Mouse (Mus musculus): ENCODE measurements around the gene Basp1. TPM values are rescaled to one million over a fixed set of nuclear protein-coding genes. Genes with fewer than 3 reads are reported as not detected.
A peak's percentile ranks its signal among the peaks of the same experiment; 100 is the strongest.

Gene Basp1
- polyA plus RNA-seq, 1 experiment from 2014 or later = 141 TPM

DNA sequence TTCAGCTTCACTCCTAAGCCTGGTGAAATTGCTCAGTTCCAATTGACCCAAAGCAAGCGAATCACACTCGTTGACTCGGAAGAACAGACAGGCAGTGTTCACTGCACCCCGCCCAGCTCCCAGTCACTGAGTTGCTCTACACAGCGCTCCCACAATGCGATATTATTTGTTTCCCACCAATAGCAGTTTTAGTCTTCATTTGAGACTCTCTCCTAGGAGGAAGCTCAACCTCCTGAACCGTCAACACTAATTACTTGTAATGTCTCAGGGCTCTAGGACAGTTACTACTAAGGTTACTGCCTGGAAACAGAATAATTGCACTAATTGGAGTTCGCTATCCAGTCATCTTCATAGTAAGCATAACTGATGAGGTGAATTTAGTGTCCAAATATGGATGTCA lies 13.3 kb downstream of the Basp1 start:
- H3K4me1 ChIP-seq (ENCODE audit: control insufficient read depth, insufficient read depth, low read length) = no peaks in the 10 kb centered on the region
- H3K36me3 ChIP-seq (replicated peaks; ENCODE audit: control insufficient read depth, insufficient read depth, low read depth, low read length) = no peaks in the 10 kb centered on the region
- DNase-seq (ENCODE audit: low spot score) (no peak), ATAC-seq (replicated peaks; ENCODE audit: insufficient number of reproducible peaks, low FRiP score, low TSS enrichment, low read depth) (no peak; the same call in 1 of the 2 replicates)
- H3K9ac ChIP-seq (replicated peaks; ENCODE audit: low read length) = no peak overlapping the region
- H3K27me3 ChIP-seq (ENCODE audit: control insufficient read depth, insufficient read depth, low read length) = no peaks in the 10 kb centered on the region
- H3K27ac ChIP-seq (replicated peaks; ENCODE audit: low read depth, low read length) = no peak overlapping the region
- 70% methylated on average over 8 of the region's 8 CpGs for WGBS
- no peak overlapping the region for H3K4me2 ChIP-seq (ENCODE audit: low read depth, low read length)
- no peak overlapping the region for H3K4me3 ChIP-seq (ENCODE audit: low read depth, low read length)
- no peaks in the 10 kb centered on the region for H3K9me3 ChIP-seq (replicated peaks; ENCODE audit: control insufficient read depth, low read length)

- ATAC-seq (replicated peaks; ENCODE audit: insufficient number of reproducible peaks, low FRiP score, low TSS enrichment, low read depth) (no peak), DNase-seq (ENCODE audit: low spot score) (no peak)
- WGBS = 79% methylated on average over 7 of the region's 9 CpGs
- Histone ChIP-seq H3K27me3 (ENCODE audit: control insufficient read depth, insufficient read depth, low read length) (no peaks in the 10 kb centered on the region), H3K9ac (replicated peaks; ENCODE audit: low read length) (no peak overlapping the region), H3K36me3 (replicated peaks; ENCODE audit: control insufficient read depth, insufficient read depth, low read depth, low read length) (no peaks in the 10 kb centered on the region), H3K4me2 (ENCODE audit: low read depth, low read length) (no peak overlapping the region), H3K27ac (replicated peaks; ENCODE audit: low read depth, low read length) (no peak overlapping the region), H3K4me3 (ENCODE audit: low read depth, low read length) (no peak overlapping the region), H3K9me3 (replicated peaks; ENCODE audit: control insufficient read depth, low read length) (no peaks in the 10 kb centered on the region), H3K4me1 (ENCODE audit: control insufficient read depth, insufficient read depth, low read length) (no peaks in the 10 kb centered on the region)
Measured at GRCm38 (mm10) chr15:25395912-25396590, 17.5 kb downstream of the Basp1 start.

GRCm38 (mm10) chr15:25392525-25393099 lies 21.0 kb downstream of the Basp1 start:
- no peak overlapping the region for H3K27ac ChIP-seq (replicated peaks; ENCODE audit: low read depth, low read length)
- H3K4me1 ChIP-seq (ENCODE audit: control insufficient read depth, insufficient read depth, low read length) = no peaks in the 10 kb centered on the region
- H3K9me3 ChIP-seq (replicated peaks; ENCODE audit: control insufficient read depth, low read length) = no peaks in the 10 kb centered on the region
- WGBS = 85% methylated on average over 4 of the region's 4 CpGs
- H3K36me3 ChIP-seq (replicated peaks; ENCODE audit: control insufficient read depth, insufficient read depth, low read depth, low read length) = no peaks in the 10 kb centered on the region
- H3K9ac ChIP-seq (replicated peaks; ENCODE audit: low read length) = no peak overlapping the region
- H3K4me2 ChIP-seq (ENCODE audit: low read depth, low read length) = no peak overlapping the region
- no peak for ATAC-seq (replicated peaks; ENCODE audit: insufficient number of reproducible peaks, low FRiP score, low TSS enrichment, low read depth)
- DNase-seq (ENCODE audit: low spot score) = no peak
- H3K27me3 ChIP-seq (ENCODE audit: control insufficient read depth, insufficient read depth, low read length) = no peaks in the 10 kb centered on the region
- H3K4me3 ChIP-seq (ENCODE audit: low read depth, low read length) = no peak overlapping the region

- Histone ChIP-seq H3K4me3 (ENCODE audit: low read depth, low read length) (no peak overlapping the region), H3K27me3 (ENCODE audit: control insufficient read depth, insufficient read depth, low read length) (no peaks in the 10 kb centered on the region), H3K4me2 (ENCODE audit: low read depth, low read length) (no peak overlapping the region), H3K27ac (replicated peaks; ENCODE audit: low read depth, low read length) (no peak overlapping the region), H3K9ac (replicated peaks; ENCODE audit: low read length) (no peak overlapping the region), H3K9me3 (replicated peaks; ENCODE audit: control insufficient read depth, low read length) (no peaks in the 10 kb centered on the region), H3K4me1 (ENCODE audit: control insufficient read depth, insufficient read depth, low read length) (no peaks in the 10 kb centered on the region), H3K36me3 (replicated peaks; ENCODE audit: control insufficient read depth, insufficient read depth, low read depth, low read length) (no peaks in the 10 kb centered on the region)
- WGBS = 88% methylated on average over 5 of the region's 5 CpGs
- ATAC-seq (replicated peaks; ENCODE audit: insufficient number of reproducible peaks, low FRiP score, low TSS enrichment, low read depth) (no peak), DNase-seq (ENCODE audit: low spot score) (no peak)
Measured at GRCm38 (mm10) chr15:25391210-25391609, 22.4 kb downstream of the Basp1 start.

DNA sequence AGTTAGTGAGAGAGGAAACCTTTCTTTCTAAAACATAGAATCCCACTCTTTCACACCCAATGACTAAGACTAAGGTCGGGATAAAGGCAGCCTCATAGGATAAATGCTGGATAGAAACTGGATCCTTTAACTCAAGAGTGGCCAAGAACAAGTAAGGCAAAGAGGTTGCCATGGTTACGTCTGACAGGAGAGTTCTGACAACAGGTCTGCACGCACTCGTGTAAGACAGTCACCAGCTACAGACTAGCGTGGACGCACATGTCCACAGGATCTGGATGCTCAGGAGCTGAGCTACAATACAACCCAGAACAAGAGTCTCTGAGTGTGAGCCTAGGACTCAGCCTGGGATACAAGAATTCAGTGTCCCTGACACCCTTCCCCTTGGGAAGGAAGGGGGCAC lies 26.0 kb downstream of the Basp1 start:
- no peaks in the 10 kb centered on the region for H3K36me3 ChIP-seq (replicated peaks; ENCODE audit: control insufficient read depth, insufficient read depth, low read depth, low read length)

DNA sequence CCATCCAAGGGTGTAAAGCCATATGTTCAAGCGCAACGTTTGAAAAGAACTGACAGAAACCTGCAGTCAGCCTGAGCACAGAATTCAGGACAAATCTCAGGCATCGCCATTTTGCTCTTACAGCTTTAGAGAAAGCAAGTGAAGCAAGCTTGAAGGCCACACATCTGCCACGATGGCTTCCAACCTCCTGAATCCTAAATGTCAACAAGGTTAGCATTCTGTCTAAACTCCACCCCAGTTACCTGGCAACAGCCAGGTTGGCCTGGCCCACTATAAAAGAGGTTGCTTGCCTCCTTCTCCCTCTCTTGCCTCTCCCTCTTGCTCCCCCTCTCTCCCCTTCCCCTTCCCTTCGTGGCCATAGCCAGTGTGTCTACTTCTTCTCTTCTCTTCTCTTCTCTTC lies 33.5 kb downstream of the Basp1 start:
- DNase-seq (ENCODE audit: low spot score) = no peak
- H3K4me1 ChIP-seq (ENCODE audit: control insufficient read depth, insufficient read depth, low read length) = no peaks in the 10 kb centered on the region
- H3K27ac ChIP-seq (replicated peaks; ENCODE audit: low read depth, low read length) = no peak overlapping the region
- H3K27me3 ChIP-seq (ENCODE audit: control insufficient read depth, insufficient read depth, low read length) = no peaks in the 10 kb centered on the region
- no peaks in the 10 kb centered on the region for H3K36me3 ChIP-seq (replicated peaks; ENCODE audit: control insufficient read depth, insufficient read depth, low read depth, low read length)
- H3K9me3 ChIP-seq (replicated peaks; ENCODE audit: control insufficient read depth, low read length) = no peaks in the 10 kb centered on the region
- no peak overlapping the region for H3K9ac ChIP-seq (replicated peaks; ENCODE audit: low read length)
- ATAC-seq (replicated peaks; ENCODE audit: insufficient number of reproducible peaks, low FRiP score, low TSS enrichment, low read depth) = no peak
- 91% methylated on average over 5 of the region's 5 CpGs for WGBS
- no peak overlapping the region for H3K4me3 ChIP-seq (ENCODE audit: low read depth, low read length)
- H3K4me2 ChIP-seq (ENCODE audit: low read depth, low read length) = no peak overlapping the region

More for the DNA sequence above, 26.0 kb downstream of the Basp1 start:
- no peak overlapping the region for H3K4me2 ChIP-seq (ENCODE audit: low read depth, low read length)
- ATAC-seq (replicated peaks; ENCODE audit: insufficient number of reproducible peaks, low FRiP score, low TSS enrichment, low read depth) (no peak), DNase-seq (ENCODE audit: low spot score) (no peak)
- no peaks in the 10 kb centered on the region for H3K9me3 ChIP-seq (replicated peaks; ENCODE audit: control insufficient read depth, low read length)
- no peak overlapping the region for H3K9ac ChIP-seq (replicated peaks; ENCODE audit: low read length)
- WGBS = 83% methylated on average over 6 of the region's 6 CpGs
- no peaks in the 10 kb centered on the region for H3K27me3 ChIP-seq (ENCODE audit: control insufficient read depth, insufficient read depth, low read length)
- no peaks in the 10 kb centered on the region for H3K4me1 ChIP-seq (ENCODE audit: control insufficient read depth, insufficient read depth, low read length)
- H3K4me3 ChIP-seq (ENCODE audit: low read depth, low read length) = no peak overlapping the region
- H3K27ac ChIP-seq (replicated peaks; ENCODE audit: low read depth, low read length) = no peak overlapping the region

GRCm38 (mm10) chr15:25378707-25379106 lies 34.9 kb downstream of the Basp1 start:
- no peaks in the 10 kb centered on the region for H3K9me3 ChIP-seq (replicated peaks; ENCODE audit: control insufficient read depth, low read length)
- 87% methylated on average over 8 of the region's 8 CpGs for WGBS
- no peaks in the 10 kb centered on the region for H3K4me1 ChIP-seq (ENCODE audit: control insufficient read depth, insufficient read depth, low read length)
- H3K27me3 ChIP-seq (ENCODE audit: control insufficient read depth, insufficient read depth, low read length) = no peaks in the 10 kb centered on the region
- H3K4me2 ChIP-seq (ENCODE audit: low read depth, low read length) = no peak overlapping the region
- ATAC-seq (replicated peaks; ENCODE audit: insufficient number of reproducible peaks, low FRiP score, low TSS enrichment, low read depth) = no peak
- H3K4me3 ChIP-seq (ENCODE audit: low read depth, low read length) = no peak overlapping the region
- DNase-seq (ENCODE audit: low spot score) = no peak
- no peak overlapping the region for H3K27ac ChIP-seq (replicated peaks; ENCODE audit: low read depth, low read length)
- no peaks in the 10 kb centered on the region for H3K36me3 ChIP-seq (replicated peaks; ENCODE audit: control insufficient read depth, insufficient read depth, low read depth, low read length)
- no peak overlapping the region for H3K9ac ChIP-seq (replicated peaks; ENCODE audit: low read length)

GRCm38 (mm10) chr15:25376914-25377313 lies 36.6 kb downstream of the Basp1 start:
- no peak for DNase-seq (ENCODE audit: low spot score)
- no peak overlapping the region for H3K9ac ChIP-seq (replicated peaks; ENCODE audit: low read length)
- H3K27me3 ChIP-seq (ENCODE audit: control insufficient read depth, insufficient read depth, low read length) = no peaks in the 10 kb centered on the region
- peak; percentile 46; the same call in 1 of the 2 replicates for ATAC-seq (replicated peaks; ENCODE audit: insufficient number of reproducible peaks, low FRiP score, low TSS enrichment, low read depth)
- no peak overlapping the region for H3K4me2 ChIP-seq (ENCODE audit: low read depth, low read length)
- WGBS = 71% methylated on average over 3 of the region's 3 CpGs
- no peaks in the 10 kb centered on the region for H3K4me1 ChIP-seq (ENCODE audit: control insufficient read depth, insufficient read depth, low read length)
- H3K4me3 ChIP-seq (ENCODE audit: low read depth, low read length) = no peak overlapping the region
- H3K27ac ChIP-seq (replicated peaks; ENCODE audit: low read depth, low read length) = no peak overlapping the region
- no peaks in the 10 kb centered on the region for H3K36me3 ChIP-seq (replicated peaks; ENCODE audit: control insufficient read depth, insufficient read depth, low read depth, low read length)
- no peaks in the 10 kb centered on the region for H3K9me3 ChIP-seq (replicated peaks; ENCODE audit: control insufficient read depth, low read length)

All from embryonic facial prominence, embryonic 11.5 days (tissue).